Mouse (Mus musculus) ES-Bruce4 (cell line): ENCODE measurements around the gene 1700012P22Rik. TPM values are rescaled to one million over a fixed set of nuclear protein-coding genes. Genes with fewer than 3 reads are reported as not detected.

Experiments
- H3K27ac ChIP-seq: 2 replicates; pipeline ENCODE4 v1.5.1; 2012; ENCODE audit warnings: low read length, inconsistent platforms; ENCODE audit not compliant: insufficient read depth
- H3K27me3 ChIP-seq: 2 replicates; pipeline ENCODE4 v1.6.1; 2012; ENCODE audit warnings: mild to moderate bottlenecking, low read length, inconsistent platforms; ENCODE audit not compliant: control insufficient read depth, poor library complexity, insufficient read depth, severe bottlenecking
- H3K36me3 ChIP-seq: 2 replicates; pipeline ENCODE4 v1.6.1; 2012; ENCODE audit warnings: inconsistent platforms, mild to moderate bottlenecking, low read length, moderate library complexity; ENCODE audit not compliant: control insufficient read depth, poor library complexity, insufficient read depth, severe bottlenecking
- H3K4me1 ChIP-seq: one replicate; pipeline ENCODE4 v1.8.1; 2011; ENCODE audit warnings: low read length; ENCODE audit not compliant: control insufficient read depth, insufficient read depth
- H3K4me3 ChIP-seq: 2 replicates; pipeline ENCODE4 v1.5.1; 2011; ENCODE audit warnings: low read depth, mild to moderate bottlenecking, low read length
- H3K9ac ChIP-seq: 2 replicates; pipeline ENCODE4 v1.6.1; 2012; ENCODE audit warnings: low read depth, mild to moderate bottlenecking, inconsistent platforms; ENCODE audit not compliant: poor library complexity, severe bottlenecking
- H3K9me3 ChIP-seq: replicated peaks from 2 replicates; pipeline ENCODE4 v1.6.1; 2012; ENCODE audit warnings: mild to moderate bottlenecking, low read length, inconsistent platforms; ENCODE audit not compliant: control insufficient read depth, poor library complexity, insufficient read depth, severe bottlenecking
- CTCF ChIP-seq: IDR thresholded peaks from one replicate; pipeline ENCODE4 v1.8.1; 2011; ENCODE audit warnings: low read depth, low read length
- EP300 ChIP-seq: IDR thresholded peaks from 2 replicates; pipeline ENCODE4 v1.6.1; 2011; ENCODE audit warnings: low read depth, low read length; ENCODE audit not compliant: insufficient read depth
- POLR2A ChIP-seq: IDR thresholded peaks from one replicate; pipeline ENCODE4 v1.8.1; 2011; ENCODE audit warnings: low read length; ENCODE audit not compliant: insufficient read depth
- polyA plus RNA-seq: library from polyadenylated mRNA; stranded (reverse); fragments of >200 nt; gene quantifications from 2 replicates; pipeline ENCODE4 v1.2.4, GENCODE M21; 2011; ENCODE audit warnings: low read depth; ENCODE audit not compliant: missing spikeins, insufficient read depth, insufficient read length

The 1700012P22Rik gene
- polyA plus RNA-seq, 1 experiment = not detected

DNA sequence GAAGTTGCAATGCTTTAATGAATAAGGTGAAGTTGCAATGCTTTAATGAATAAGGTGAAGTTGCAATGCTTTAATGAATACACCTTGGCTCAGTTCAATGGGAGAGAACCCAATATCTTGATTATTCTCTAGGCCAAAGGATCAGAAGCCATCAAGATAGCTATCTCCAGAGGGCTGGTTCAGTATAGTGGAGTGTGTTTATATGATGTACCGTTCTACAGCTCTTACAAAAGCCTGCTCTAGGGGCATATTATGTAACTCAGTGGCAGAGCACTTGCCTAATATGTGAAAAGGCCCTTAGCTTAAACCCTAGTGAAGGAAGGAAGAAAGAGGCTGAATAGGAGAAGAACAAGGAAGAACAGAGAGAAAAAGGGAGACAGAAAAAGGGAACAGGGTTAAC, 3.0 kb upstream of the 1700012P22Rik start:
- Histone ChIP-seq H3K36me3 (no peaks in the 10 kb centered on the region), H3K4me3 (no peak overlapping the region), H3K4me1 (no peaks in the 10 kb centered on the region), H3K9me3 (no peaks in the 10 kb centered on the region), H3K27me3 (no peaks in the 10 kb centered on the region), H3K27ac (no peak overlapping the region), H3K9ac (no peak overlapping the region)
- no peak for TF ChIP-seq CTCF

DNA sequence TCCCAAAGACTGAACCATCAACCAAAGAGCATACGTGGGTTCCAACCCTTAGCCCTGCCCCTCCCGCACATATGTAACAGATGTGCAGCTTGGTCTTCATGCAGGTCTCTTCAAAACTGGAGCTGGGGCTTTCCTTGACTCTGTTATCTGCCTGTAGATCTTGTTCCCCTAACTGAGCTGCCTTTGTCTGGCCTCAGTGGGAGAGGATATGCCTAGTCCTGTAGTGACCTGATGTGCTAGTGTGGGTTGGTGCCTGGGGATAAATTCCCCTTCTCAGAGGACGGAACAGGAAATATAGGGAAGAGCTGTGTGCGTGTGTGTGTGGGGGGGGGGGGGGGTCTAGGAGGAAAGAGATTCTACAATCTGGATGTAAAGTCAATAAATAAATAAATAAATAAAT, 2.5 kb upstream of the 1700012P22Rik start:
- no peak overlapping the region for H3K27ac ChIP-seq
- H3K4me3 ChIP-seq = no peak overlapping the region
- H3K27me3 ChIP-seq = no peaks in the 10 kb centered on the region
- TF ChIP-seq CTCF (no peak), POLR2A (no peak), EP300 (no peak)
- no peak overlapping the region for H3K9ac ChIP-seq
- no peaks in the 10 kb centered on the region for H3K4me1 ChIP-seq
- no peaks in the 10 kb centered on the region for H3K9me3 ChIP-seq
- no peaks in the 10 kb centered on the region for H3K36me3 ChIP-seq

DNA sequence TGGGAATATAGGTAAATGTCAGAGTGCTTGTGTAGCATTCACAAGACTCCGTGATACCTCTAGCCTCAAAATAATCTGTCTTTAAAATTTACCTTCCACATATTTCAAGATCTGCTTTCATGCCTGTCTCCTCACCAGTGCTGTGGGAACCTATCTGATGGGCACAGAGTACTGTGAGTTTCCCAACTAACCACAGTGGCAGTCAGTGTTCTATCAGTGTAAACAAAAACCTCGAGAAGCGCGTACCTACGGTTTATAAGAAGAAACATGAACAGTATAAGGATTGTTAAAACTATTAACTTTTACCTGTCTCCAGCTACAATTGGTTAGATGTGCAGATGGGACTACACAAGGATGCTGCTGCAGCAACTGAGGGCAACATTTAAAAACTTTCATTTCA, 5.4 kb downstream of the 1700012P22Rik start:
- Histone ChIP-seq H3K4me3 (no peak overlapping the region), H3K9me3 (no peaks in the 10 kb centered on the region), H3K27ac (no peak overlapping the region), H3K27me3 (no peaks in the 10 kb centered on the region), H3K4me1 (no peaks in the 10 kb centered on the region), H3K36me3 (no peaks in the 10 kb centered on the region), H3K9ac (no peak overlapping the region)
- TF ChIP-seq CTCF = no peak
- TF ChIP-seq EP300 = no peak
- no peak for TF ChIP-seq POLR2A

DNA sequence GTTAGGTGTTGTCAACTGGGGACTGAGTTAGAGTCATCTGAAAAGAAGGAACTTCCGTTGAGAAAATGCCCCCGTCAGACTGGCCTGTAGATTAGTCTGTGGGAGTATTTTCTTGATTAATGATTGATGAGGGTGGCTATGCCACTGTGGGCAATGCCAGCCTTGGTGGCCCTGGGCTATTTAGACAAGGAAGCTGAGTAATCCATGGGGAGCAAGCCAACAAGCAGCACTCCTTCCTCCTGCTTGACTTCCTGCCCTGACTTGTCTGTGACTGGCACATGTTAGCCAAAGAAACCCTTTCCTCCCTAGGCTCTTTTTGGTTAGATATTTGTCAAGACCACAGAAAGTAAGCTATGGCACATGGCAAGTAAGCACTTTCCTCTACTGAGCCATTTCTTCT, 7.8 kb downstream of the 1700012P22Rik start:
- Histone ChIP-seq H3K27me3 (no peaks in the 10 kb centered on the region), H3K27ac (no peak overlapping the region), H3K4me3 (no peak overlapping the region), H3K9ac (no peak overlapping the region), H3K36me3 (no peaks in the 10 kb centered on the region), H3K9me3 (no peaks in the 10 kb centered on the region), H3K4me1 (no peaks in the 10 kb centered on the region)
- no peak for TF ChIP-seq EP300
- no peak for TF ChIP-seq CTCF
- TF ChIP-seq POLR2A = no peak

DNA sequence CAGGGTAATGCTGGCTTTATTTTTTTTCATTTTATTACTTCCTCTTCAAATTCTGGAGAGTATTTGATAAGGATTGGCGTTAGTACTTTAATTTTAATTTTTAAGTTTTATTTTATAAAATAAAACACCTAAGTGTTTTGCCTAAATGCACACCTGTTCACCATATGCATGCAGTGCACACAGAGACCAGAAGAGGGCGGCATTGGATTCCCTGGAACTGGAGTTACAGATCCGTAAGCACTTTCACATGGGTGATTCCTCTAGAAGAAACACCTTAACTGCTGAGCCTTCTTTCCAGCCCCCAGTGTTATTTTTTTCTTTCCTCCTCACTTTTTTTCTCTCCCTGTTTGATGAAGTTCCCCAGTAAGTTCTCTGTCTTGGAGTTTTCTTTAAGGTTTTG, 9.7 kb downstream of the 1700012P22Rik start:
- TF ChIP-seq EP300 = no peak
- peak; percentile 24 for TF ChIP-seq CTCF
- TF ChIP-seq POLR2A = no peak
- Histone ChIP-seq H3K9ac (no peak overlapping the region), H3K9me3 (no peaks in the 10 kb centered on the region), H3K27ac (no peak overlapping the region), H3K36me3 (no peaks in the 10 kb centered on the region), H3K4me3 (no peak overlapping the region), H3K27me3 (no peaks in the 10 kb centered on the region), H3K4me1 (no peaks in the 10 kb centered on the region)

DNA sequence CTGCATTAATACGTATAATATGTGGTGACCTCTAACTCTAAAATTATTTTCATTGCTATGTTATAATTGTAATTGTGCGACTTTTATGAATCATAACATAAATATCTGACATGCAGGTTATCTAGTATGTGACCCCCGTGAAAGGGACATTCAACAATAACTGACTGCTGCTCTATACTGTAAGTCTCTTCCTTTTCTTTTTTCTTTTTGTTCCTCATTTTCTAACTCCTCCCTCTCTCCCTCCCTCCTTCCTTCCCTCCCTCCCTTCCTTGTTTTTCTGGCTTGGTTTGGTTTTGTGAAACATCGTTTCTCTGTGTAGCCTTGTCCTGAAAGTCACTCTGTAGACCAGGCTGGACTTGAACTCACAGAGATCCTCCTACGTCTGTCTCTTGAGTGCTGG, 14.0 kb downstream of the 1700012P22Rik start:
- Histone ChIP-seq H3K4me3 (no peak overlapping the region), H3K27ac (no peak overlapping the region), H3K4me1 (no peaks in the 10 kb centered on the region)

DNA sequence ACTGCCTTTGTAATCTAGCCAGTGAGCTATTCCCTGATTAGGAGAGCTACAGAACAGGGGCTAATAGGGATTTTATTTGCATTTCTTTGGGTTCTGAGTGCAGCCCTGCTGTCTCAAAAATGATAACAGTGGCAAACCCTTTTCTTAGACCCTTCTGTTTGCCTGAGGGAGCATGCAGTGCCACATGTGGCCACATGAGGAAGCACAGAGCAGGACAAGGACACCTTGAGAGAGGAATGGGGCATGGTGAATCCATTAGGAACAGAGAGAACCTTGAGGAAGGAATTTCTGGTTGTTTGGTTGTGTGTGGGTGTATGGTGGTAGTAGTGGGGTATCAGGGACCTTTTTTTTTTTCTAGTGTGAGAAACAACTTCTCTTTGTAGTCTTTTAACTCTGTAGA, 17.9 kb downstream of the 1700012P22Rik start:
- H3K9ac ChIP-seq = no peak overlapping the region
- no peaks in the 10 kb centered on the region for H3K4me1 ChIP-seq
- no peaks in the 10 kb centered on the region for H3K9me3 ChIP-seq
- H3K27ac ChIP-seq = no peak overlapping the region
- TF ChIP-seq POLR2A = no peak
- TF ChIP-seq CTCF = peak; percentile 57
- no peak for TF ChIP-seq EP300
- H3K4me3 ChIP-seq = no peak overlapping the region
- H3K27me3 ChIP-seq = no peaks in the 10 kb centered on the region
- H3K36me3 ChIP-seq = no peaks in the 10 kb centered on the region

More for the DNA sequence above, 14.0 kb downstream of the 1700012P22Rik start:
- H3K9ac ChIP-seq = no peak overlapping the region
- H3K27me3 ChIP-seq = no peaks in the 10 kb centered on the region
- H3K9me3 ChIP-seq = no peaks in the 10 kb centered on the region
- H3K36me3 ChIP-seq = no peaks in the 10 kb centered on the region
- TF ChIP-seq POLR2A (no peak), CTCF (no peak), EP300 (no peak)
